Mouse (Mus musculus) right cerebral cortex, postnatal 4 days (tissue): ENCODE data around the gene Wipf1.

Experiments used
- DNase-seq: peaks from one replicate; pipeline ENCODE4 v3.0.0-alpha.2; 2022

The Wipf1 gene

DNA sequence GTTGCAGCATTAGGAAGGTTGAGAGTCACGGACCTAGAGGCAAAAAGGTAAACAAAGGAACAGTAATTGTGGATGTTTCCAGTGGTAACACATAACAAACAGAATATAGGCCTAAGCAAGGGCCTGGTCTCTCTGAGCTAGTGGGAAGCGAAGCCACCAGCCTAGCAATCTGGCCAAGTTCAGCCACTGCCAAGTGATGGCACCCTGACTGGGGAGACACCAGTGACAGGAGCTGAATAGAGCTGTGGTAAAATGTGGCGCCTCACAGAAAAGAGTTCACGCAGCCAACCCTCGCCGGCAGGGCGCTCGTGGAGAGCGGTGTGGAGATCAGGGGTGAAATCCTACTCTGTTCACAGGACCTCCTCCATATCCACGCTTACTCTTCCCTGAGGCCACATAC lies 63.1 kb downstream of the Wipf1 start:
- no peak for DNase-seq

DNA sequence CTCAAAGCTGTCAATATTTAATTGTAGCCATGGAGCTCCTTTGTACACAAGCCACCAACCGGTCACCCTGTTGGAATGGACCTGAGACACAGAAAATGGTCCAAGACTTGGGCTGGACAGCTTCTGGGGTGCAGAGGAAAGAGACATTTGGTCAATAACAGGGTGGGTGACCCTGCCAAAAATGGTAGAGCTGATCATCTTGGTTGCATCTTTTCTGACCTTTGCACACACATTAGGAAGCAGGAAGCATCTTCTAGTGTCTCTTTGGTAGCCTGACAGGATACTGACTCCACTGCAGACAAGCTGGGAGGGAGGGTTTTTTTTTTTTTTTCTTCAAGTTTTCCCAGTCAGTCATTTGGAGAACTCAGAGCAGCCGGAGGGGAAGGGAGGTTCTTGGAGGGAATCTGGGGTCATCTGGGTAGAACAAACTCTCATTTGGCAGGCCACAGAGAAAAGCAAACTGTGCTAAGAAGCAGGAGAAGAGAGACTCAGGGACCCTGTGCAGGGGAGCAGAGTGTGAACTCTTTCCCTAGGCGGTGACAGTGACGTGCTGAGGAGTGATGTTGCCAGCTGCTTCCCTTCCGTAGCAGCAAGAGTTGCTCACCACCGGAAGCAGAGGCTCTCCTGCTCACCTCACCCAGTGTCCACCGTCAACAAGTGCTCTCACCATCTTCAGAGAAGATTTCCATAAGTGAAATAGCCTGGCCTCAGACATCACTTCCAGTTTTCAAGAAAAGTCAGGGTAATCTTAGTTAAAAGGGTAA lies 65.9 kb downstream of the Wipf1 start:
- DNase-seq = no peak

DNA sequence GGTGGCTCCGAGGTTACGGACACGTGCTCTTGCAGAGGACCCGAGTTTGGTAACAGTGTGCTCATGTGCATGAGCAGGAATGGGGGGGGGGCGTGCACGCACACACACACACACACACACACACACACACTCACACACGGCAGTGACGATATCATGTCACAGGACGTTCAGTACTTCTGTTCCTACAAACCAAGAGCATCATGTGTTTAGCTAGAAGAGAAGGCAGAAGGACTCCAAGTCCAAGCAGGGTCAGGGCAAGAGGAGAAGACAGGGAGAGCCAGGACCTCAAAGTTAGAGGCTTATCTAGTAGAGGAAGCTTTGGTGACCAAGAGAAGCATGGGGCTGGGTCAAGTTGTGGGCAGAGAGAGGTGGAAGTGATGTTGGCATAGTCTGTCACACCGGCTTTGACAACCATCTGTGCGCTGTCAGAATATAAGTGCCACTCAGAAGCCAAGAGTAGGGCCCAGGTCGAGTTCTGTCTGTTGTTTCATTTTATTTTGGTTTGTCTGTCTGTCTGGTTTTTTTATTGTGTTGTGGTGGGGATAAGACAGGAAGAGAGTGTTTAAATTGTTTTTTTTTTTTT lies 66.7 kb downstream of the Wipf1 start:
- DNase-seq = no peak

DNA sequence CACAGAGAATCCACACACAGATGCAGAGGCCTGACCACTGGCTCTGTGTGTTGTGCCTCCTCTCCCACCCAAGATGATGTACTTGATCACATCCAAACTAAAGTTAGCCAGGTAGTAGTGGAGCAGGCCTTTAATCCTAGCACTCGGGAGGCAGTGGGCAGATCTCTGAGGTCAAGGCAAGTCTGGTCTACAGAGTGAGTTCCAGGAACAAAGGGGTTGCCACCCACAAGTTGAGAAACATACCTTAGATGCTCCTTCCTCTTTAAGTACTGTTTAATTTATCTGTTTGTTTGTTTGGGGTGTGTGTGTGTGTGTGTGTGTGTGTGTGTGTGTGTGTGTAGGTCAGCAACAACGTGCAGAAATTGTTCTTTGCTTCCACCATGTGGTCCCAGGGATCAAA lies 67.3 kb downstream of the Wipf1 start:
- no peak for DNase-seq

DNA sequence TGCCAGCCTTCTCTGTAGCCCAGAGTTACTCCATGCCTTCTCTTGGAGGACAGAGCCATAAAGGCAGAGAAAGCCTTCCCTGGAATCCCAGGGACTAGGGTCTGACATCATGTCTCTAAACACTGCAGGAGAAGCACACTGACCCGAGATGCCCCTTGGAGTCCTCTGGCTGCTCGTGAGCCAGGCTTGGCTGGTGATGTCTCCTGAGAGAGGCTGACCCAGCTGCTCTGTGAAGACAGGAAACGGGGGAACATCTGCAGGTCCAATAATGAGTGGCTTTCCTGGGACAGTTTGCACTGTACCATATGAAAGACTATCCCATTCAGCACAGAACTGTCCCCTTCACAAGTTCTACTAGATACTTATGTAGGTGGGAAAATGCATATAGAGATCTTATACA lies 69.4 kb downstream of the Wipf1 start:
- no peak for DNase-seq

DNA sequence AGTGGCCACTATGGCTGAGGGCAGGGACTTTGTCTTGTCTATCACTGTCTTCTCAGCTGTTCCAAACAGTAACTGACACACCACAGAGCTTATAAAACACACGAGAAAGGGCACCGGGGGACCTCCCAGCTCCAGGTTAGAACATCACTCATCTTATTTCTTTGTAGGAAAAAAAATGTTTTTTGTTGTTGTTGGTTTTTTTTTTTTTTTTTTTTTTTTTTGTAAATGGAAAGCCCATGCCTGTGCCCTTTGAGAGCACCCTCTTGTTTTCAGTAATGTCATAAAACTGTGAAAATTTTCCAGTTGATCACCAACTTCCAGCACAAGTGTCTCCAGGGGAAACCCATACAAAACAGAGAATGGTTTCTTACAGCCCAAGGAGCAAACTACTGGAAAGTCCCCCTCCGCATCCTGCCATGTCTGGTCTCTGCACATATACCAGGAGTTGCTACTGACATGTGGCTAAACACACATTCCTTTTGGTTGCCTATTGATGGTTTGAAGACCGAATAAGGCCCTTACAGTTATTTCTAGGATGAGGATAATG lies 69.9 kb downstream of the Wipf1 start:
- DNase-seq = no peak

DNA sequence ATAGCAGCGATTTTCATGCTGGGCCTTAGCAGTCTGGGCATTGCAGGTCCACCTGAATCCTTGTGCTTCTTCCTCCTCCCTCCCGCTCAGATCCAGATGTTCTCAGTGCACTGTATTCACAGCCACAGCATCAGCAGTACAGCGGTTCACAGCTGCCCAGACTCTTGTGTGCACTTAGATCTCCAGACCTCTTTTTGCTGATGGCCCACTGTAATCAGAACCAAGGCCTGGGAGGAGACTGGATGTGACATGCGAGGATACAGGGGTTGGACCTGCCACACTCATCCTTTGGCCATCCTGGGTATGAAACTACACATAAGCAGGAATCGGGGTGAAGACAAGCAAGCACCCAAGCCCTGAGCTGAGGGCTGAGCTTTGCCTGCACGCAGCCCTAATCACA lies 72.6 kb downstream of the Wipf1 start:
- no peak for DNase-seq

DNA sequence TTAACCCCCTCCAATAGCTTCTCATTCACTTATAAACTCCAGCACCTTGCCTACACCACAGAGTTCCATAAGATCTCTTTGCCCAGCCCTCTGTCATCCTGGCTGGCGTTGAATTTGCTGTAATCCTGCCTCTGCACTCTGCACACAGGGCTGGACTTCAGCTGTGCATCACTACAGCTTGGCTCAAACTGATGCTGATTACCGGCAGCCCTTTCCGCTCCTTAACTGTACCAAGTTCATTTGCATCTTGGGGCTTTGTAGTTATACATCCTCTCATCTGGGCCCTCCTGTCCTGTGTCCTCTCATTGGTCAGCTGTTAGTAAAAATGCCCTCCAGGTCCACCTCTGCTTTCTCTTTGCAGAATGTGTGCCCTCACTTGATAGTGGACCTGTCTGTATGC lies 73.4 kb downstream of the Wipf1 start:
- no peak for DNase-seq

DNA sequence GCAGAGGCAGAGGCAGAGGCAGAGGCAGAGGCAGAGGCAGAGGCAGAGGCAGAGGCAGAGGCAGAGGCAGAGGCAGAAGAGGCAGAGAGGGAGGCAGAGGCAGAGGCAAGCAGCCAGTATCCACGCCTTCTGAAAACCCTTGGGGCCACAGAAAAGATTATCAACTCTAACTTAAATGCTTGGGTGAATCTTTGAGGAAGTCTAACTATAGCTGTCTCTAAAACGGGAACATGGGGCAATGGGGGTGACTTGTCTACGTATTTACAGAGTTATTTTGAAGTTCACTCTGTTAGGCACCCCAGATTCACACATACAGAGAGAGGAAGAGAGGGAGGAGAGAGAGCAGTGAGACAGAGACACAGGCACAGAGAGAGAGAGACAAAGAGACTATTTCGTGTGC lies 74.0 kb downstream of the Wipf1 start:
- DNase-seq = no peak

DNA sequence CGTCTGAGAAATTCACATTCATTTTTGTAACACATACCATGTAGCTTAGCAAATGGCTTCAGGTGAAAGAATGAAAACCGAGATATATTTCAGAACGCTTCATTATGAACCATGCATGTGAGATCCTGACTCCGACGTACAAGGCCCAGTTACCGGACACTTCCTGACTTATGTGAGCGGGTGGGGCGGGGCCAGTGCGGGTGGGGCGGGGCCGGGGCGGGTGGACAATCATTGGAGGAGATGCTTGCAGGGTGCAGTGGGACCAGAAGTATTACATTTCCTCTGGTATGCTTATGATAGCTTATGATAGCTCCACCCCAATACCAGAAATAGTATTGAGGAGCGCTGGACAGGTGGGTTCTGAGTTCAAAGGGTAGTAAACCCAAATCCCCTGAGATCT lies 74.9 kb downstream of the Wipf1 start:
- no peak for DNase-seq

DNA sequence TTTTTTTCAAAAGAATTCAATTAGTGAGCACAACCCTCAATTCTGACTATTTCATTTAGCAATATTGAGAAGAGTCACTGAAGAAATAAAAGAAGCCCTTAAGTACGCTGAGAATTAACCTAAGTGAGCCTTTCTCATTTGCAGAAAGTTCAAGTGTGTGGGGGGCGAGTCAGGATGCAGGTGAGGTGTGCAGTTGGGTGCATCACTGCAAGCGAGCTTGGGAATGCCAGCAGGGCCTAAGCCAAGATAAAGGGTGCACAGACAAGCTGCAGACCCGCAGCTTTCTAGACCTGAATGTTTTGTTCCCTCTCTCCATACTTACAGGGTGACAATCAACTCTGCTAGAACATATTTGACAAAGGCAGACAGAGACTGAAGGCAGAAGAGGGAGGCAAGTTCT lies 75.3 kb downstream of the Wipf1 start:
- no peak for DNase-seq

DNA sequence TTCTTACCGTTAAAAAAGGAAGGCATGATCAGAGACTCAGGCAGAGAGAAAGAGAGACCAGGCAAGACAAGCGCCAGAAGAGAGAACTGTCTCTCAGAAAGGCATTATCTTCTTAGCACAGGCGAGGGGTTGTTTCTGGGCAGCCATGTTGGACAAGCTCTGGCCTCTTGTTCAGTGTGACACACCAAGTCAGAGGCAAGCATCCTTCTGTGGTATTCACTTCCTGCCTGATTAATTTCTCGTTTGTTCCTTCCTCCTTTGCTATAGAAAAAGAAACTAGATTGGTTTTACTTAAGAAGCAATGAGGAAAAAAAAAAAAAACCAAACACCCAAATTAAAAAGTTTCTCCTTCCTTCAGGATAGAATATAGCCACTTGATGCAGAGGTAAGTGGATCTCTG lies 75.8 kb downstream of the Wipf1 start:
- DNase-seq = no peak

DNA sequence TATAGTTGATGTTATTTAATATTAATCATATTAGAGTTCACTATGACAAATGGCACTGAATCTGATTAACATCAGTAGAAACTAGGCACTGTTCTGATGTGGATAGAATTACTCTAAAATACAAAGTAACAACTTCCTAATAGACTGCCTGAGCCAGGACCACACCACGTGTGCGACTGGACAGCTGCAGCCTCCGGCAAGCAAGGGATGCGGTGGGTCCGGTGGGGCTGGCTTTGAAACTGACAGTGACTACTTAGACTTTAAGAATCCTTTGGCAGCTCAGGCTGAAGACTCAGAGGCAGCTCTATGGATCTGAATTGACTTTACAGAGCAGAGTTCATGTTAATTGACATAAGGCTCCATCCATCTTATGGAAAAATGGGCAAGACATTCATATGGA lies 76.4 kb downstream of the Wipf1 start:
- no peak for DNase-seq

DNA sequence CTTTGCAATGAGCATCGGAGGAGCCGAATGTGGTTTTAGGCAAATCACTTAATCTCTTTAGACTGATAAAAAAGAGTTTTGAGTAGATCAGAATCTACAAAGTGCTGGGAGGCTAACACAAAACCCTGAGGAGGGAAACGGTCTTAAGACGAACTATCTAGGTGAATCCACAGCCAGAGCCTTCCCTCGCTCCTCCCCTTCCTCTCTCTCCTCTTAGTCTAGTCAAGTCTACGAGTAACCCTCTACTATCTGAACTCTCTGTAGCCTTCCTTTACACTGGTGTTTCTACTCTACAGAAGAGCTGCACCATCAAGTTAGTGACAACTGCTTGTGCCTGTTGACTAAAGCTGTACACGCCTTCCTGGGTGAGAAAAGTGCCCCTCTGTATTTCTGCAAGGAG lies 77.0 kb downstream of the Wipf1 start:
- DNase-seq = no peak

DNA sequence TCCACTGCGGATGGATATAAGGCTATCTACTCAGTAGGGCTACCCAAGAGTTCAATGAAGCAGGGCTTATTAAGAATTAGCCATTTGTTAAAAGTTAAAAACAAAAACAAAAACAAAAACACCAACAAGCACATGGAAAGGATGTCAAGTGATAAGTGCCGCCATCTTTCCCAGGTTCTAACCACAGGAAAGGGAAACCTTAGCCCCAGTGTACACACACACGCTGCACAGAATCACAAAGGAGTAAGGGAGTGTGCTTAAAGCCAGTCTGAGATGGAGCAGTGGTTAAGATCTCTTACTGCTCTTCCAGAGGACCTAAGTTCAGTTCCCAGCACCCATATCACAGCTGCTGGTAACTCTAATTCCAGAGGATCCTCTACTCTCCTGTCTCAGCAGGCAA lies 78.0 kb downstream of the Wipf1 start:
- no peak for DNase-seq

DNA sequence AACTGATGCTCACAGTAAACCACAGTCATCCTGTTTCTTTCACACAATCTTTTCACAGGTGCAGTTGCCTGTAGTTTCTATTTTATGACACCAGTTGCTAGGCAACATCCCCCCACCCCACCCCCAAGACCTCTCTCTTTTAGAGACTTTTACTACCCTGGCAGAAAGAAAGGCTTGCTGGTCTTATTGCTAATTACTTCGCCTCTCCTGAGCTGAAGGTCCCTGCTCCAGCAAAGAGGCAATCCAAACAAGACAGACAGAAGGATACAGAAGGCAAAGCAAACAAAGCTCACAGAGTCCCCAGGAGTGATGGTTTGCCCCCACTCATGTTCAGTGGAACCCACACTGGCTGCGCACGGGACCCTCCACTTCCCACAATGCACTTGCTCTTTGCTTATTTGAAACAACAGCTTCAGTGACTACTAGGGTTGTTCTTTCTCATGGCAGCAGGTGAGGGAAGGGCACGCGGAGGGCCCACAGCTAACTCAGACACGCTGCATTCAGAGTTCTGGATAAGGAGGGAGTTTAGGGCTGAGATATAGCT lies 79.3 kb downstream of the Wipf1 start:
- DNase-seq = no peak

DNA sequence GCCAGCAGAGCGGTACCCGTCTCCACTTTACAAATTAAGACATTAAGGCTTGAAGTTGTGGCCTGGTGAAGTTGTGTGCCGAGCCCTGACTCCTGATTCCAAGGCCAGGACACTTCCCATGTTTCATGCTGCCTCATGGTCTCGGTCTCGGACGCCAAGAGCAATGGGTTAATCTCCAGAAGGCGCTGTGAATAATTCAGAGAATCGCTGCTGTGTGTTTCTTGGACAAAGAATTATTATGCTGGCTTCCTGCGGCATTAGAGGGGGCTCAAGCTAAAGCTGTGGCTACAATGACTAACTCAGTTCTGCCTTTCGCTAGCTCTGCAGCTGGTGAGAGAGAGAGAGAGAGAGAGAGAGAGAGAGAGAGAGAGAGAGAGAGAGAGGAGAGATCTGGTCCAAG lies 85.5 kb downstream of the Wipf1 start:
- DNase-seq = no peak

DNA sequence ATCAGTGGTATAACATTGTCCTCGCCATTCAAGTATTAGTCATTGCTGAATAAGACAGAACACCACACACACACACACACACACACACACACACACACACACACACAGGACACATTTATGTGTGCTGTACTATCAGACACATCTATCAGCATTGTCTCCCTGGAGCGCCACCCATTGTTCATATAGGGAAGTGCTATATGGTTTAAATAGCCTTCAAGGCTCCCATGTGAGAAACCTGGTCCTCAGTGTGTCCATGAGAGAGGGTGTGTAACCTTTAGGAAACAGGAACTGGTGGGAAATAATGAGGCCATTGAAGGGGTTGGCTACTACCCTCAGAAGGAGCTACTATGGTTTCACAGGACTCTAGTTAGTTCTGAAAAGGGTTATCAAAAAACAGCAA lies 87.5 kb downstream of the Wipf1 start:
- DNase-seq = no peak

DNA sequence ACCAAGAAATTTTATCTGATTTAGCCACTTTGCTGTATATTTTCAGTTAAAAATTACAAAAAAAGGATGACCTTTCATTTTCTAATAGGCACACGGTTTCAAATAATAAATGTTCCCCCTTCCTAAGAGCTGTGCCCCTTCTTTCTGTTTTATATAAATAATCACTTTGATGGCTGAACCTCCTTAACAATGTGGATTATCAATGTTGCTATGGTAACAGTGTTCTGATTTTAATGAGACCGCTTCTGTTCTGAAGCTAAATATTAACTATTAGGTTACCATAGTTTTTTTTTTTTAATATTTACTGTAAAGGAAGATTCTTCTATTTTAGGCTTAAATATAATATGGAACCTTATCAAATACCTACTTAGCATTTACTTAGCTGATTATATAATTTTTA lies 89.2 kb downstream of the Wipf1 start:
- DNase-seq = no peak

DNA sequence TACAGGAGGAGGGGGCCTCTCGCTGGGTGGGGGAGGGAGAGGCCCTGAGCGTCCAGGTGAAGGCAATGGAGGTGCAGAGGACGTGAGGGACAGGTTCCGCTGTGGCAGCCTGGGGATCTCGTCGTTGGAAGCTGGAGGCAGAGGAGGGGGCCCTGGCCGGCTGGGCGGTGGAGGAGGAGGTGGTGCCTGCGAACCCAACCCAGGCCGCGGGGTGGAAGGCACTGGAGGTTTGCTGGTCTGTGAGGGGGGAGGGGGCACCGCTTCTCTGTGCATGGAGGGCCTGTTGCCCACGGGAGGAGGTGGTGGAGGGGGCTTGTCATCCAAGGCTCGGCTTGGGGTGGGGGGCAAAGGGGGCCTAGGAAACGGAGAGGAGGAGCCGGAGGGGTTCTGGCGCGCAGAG lies 92.6 kb downstream of the Wipf1 start:
- no peak for DNase-seq

DNA sequence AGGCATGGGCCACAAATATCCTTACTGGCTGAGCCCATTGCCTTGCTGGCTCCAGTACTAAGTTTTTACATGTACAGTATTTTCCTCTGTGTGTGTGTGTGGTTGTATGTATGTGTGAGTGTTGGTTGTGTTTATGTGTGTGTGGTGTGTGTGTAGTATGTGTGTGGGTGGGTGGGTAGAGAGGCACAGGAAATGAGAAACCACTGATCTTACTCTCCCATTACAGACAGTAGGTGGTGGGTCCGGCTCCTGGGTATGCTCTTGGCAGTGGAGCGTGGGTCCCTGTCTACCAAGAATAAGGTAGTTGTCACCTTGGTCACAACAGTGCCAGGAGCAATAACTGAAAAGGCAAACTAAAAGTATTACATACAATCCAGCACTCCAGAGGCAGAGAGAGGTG lies 93.7 kb downstream of the Wipf1 start:
- no peak for DNase-seq

DNA sequence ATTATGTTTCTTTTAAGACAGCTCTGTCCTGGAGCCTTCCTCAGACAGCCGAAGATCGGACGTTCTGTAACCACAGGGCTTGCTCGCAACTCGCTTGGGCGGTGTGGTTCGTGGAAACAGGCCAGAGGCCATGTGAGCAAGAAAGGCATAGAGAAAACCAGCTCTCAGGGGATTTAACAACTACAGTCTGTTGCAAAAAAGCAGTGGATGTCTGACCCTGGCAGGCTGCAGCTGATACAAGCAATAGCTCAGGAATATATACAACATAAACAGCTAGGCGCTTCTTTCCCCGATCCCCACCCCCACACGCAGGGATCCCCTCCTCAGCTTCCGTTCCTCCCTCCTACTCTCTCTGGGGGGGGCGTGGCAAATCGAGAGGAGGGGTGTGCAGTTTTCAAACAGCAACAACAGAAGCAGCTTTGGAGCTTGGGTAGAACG lies 97.6 kb downstream of the Wipf1 start:
- DNase-seq = peak; percentile 23

DNA sequence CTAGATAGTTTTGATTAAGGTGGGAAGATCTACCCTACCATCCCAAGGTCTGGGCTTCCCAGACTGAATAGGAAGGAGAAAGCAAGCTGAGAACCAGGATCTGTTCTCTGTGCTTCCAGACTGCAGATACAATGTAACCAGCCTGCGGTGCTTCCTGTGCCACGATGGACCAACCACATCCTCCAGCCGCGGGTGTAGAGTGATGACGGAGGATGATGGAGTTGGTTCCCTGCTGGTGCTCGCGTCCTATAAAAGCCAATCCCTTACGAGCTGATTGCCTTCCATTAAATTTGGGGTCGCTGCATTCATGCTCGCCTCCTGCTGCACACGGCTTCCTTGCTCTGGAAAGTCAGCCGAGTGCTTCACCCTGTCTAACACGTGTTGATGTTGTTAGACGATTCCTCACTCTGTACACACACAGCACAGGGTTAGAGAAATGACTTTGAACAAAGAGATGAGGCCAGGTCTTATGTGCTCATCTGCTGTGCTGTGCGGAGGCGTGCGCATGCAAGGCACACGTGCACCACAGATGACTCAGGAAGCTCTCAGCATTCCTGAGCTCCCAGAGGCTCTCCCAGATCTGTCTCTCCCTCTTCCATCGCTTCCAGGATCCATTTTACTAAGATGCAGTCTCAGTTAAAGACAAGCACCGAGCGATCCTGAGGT lies 100.6 kb downstream of the Wipf1 start:
- DNase-seq = no peak

DNA sequence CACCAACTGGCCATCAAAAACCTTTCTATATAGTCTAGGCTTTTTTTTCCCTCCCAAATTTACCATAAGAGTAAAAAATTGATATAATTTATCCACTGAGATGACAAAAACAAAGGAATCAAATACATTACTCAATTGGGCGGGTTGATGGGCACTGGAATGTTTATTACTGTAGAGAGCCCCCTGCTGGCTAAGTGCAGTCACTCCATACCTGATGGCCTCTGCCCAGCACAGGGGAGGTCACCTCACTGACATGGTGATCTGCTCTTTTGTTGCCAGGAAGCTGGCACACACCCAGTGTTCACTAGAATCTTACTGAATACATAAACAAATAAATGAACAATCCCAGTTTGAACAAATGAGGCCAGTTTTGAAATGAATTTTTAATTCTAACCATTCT lies 102.2 kb downstream of the Wipf1 start:
- DNase-seq = no peak
